Mouse (Mus musculus) embryo, embryonic 11 days (tissue): ENCODE measurements around the gene Lysmd2.
"Not testable (repeated sequence)": the region's sequence is repeated elsewhere in the genome, so short reads cannot be mapped to it uniquely, and the experiment has no call there.

Source experiments
- DNase-seq: peaks from one replicate; pipeline ENCODE4 v3.0.0-alpha.2; 2015

The Lysmd2 gene

DNA sequence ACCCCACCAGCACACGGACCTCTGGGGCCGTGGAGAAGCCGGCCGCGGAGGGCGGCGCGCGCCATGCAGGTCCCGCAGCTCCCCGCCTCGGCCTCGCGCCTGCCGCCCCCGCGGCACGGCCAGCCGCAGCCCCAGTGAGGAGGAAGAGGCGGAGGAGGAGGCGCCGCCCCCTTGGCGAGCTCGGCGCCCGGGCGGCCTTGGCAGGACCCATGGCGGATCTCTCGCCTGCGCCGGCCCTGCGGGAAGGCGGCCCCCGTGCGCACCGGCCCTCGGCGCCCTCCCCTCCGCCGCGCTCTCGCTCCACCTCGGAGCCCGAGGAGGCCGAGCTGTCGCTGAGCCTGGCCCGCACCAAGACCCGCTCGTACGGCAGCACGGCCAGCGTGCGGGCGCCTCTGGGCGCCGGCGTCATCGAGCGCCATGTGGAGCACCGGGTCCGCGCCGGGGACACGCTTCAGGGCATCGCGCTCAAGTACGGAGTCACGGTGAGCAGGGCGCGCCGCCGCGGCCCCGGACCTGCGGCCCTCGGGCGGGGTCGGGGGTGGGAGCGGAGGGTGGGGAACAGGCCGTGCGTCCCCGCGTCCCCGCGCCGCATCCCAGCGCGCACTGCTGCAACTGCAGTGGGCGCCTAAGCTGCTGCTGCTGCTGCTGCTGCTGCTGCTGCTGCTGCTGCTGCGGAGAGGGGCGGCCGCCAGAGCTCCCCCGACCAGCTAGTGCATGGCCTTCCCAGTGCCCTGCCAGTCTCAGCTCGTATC, at the start of gene Lysmd2:
Gene Lysmd2, plus strand, starts transcription at position 186 of the 752 bp plus-strand sequence.
- DNase-seq: peak; percentile 82

GRCm38 (mm10) chr9:75579321-75579720, 46.2 kb upstream of the Lysmd2 start:
- DNase-seq: no peak

DNA sequence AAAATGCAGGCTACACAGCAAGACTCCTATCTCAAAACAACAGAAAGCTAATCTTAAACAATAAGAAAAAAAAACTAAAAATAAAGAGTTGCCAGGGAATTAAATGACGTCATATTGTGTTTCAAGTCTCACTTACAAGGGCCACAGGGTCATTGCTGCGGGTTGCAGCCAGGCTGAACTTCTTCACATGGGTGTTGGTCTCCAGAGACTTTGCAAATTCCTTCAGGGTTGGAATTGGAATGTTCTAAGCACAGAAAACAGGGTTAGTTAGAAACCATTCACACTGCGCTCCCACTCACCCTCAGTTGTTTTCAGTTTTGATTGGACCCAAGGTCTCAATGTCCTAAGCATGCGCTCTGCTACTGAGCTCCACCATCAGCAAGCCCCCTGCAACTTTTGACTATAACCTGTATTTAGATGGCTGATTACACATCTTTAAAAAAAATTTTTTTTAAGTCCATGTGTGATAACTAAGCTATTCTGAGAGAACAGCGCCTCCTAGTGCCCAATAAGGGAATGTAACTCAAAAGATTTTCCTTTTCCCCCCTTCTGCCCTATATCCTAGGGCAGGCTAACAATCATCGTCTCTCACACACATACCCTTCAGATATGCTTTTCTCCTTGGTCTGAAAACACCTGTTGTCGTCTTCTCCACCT, 43.7 kb upstream of the Lysmd2 start:
- peak; percentile 50 for DNase-seq

DNA sequence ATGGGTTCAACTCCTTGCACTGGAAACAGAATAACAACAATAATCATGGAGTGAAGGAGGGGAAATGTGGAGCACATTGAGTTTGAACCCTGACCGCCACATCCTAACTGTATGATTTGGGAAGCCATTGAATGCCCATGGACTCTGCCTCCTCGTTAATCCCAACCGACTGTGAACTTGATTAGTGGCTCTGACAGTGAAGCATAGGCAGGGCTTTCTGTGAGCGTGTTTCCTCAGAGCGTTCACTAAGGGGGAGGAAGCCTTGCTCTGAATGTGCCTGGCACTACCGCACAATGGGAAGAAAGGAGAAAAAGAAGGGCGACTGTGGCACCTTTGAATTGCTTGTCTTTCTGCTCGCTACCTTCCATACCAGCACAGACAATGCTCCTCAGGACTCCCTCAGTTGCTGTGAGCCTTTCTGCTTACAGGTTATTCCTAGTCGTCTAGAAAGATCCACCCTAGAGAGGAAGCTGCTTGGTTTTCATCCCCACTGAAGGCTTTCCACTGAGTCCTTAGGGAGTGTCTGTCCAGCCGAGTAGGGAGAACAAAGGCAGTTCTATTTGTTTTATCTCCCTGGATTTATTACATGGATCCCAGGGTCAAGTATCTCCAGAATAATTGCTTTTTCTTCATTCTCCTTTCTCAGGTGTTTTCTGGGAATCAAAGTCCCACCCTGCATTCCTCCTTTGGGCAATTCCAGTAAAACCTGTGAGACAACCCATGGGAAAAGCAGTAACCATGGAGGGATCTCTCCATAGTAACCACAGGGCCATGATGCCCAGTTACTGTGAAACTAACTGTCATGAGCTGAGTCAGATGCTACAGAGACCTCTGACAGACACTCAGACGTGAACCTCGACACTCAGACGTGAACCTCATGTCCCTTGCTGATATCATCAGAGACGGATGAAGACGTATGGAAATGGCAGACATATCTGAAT, 35.4 kb upstream of the Lysmd2 start:
- DNase-seq: no peak

- DNase-seq: no peak
These were observed 32.1 kb upstream of the Lysmd2 start for GRCm38 (mm10) chr9:75593481-75593880.

DNA sequence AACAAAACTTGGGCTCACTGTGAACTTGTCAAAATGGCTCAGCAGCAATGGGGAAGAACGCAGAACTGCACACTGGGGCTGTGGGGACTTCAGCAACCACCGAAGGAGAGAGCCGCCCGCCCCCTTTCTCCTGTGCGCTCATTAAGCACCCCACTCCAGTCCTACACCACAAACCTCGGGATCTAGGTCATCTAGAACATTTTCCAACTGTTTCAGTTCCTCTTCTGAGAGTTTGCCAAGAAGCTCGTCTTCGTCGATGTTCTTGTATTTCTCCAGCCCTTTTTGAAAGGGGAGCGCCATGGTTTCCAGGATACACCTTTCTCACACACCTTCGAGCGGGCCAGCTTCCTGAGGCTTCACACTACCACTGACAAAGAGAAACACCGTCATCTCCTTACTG, 28.5 kb upstream of the Lysmd2 start:
- no peak for DNase-seq

GRCm38 (mm10) chr9:75597596-75597995, 27.9 kb upstream of the Lysmd2 start:
- DNase-seq: peak; percentile 5

DNA sequence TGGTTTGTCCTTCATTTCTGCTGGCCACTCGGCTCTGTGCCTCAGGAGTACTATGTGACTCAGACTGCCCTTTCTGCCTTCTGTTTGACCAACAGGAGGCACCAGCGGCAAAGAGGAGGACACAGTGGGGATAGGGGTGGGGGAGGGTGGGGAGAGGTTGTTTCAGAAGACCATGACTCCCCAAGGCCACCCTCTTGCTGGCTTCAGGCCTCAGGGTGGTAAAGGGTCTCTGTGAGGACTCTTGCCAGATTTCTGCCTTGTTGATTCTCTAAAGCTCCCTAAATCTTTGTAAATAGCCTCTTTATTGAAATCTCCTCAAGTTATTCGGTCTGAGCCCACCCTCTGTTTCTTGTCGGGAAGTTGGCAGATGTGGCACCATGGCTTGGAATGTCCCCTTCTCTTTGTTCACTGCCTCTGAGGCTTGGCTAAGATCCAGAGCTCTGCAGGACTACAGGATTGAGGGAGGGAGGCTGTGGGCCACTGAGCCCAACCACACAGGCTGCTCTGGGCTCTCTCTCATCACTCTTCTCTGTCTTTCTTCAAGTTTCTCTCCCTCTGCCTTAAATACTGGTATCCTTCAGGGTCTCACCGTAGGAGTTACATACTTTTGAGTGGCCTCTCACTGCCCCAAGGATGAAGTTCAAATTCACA, 26.2 kb upstream of the Lysmd2 start:
- DNase-seq: peak; percentile 24

GRCm38 (mm10) chr9:75600166-75600934, 25.2 kb upstream of the Lysmd2 start:
- DNase-seq: no peak

DNA sequence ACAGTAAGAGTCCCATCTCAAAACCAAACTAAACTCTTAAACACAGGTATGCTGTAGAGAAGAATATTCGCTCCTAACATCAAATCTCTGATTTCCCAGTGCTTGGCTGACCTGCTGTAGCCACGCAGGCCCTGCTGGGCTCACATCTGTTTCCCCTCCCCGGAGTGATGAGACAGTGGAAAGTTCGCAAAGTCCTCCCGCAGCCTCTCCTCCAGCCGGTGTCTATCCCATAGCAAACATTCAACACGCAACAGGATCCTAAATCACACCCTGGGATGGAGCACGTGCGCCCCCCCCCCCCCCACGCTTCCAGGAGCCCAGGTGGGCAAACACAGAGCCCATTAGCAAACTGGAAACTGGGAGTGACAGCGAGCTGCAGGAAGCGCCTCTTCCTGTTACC, 24.0 kb upstream of the Lysmd2 start:
- peak; percentile 21 for DNase-seq

- no peak for DNase-seq
These were observed 18.0 kb upstream of the Lysmd2 start for GRCm38 (mm10) chr9:75607496-75607895.

- DNase-seq: no peak
These were observed 16.0 kb upstream of the Lysmd2 start for GRCm38 (mm10) chr9:75609505-75609904.

DNA sequence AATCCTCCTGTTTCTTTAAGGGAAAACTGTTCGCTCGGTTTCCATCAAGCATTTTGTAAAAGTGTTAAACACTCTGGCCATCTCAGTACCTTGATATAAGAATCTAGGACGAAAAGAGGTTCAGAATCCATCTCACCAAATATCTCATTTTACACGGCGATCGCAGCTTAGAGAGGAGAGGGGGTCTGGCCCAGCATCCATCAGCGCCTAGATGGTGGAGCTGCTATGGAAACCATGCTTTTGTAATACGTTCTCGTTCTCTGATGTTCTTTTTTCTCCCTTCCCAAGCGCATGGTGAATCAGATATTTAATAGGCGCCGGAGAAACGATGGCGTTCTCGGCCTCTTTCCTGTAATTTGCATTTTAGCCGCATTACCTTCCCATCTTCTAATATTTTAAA, 15.6 kb upstream of the Lysmd2 start:
- peak; percentile 29 for DNase-seq

DNA sequence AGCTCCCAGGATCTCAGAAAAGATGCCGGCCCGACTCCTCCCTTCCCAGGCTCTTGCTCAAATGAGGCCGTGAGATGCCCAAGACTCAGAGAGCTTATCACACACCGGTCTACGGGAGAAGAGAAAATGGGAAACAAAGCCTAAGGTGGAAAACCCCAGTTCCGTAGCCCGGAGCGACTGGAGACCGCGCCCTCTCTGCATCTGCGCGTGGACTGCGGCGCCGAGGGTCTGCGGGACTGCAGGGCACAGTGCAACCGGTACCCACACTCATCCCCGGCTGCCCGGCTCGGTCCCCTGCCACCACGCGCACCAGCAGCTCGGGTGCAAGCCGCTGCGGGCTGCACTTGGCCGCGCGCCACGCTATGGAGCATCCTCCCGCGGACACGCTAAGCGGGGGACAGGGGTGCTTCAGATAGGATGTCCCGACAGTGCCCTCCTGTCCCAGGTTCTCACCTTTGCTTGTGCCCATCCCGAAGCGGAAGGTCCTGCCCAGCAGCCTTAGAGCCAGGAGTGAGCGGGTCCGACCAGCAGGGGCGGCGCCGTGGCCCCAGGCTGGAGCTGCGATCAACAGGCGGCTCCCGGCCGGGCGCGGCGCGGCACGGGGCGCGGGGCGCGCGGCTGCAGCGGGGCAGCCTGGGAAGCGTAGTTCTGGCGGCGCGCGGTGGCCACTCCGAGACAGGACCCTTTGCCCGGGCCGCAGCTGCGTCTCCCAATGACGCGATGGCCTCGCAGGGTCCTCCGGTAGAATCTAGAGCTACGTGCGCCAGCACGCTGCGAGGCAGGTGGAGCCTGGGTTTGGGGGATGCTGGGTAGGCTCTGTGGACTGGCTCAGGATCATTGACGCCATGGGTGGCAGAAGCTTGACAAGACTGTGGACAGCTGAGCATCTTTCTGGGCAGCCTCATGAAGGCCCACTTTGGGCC, 14.7 kb upstream of the Lysmd2 start, which contains the start of gene Tmod2:
Gene Tmod2, minus strand, starts transcription at position 755 of the 923 bp plus-strand sequence.
- peak; percentile 88 for DNase-seq

- DNase-seq: no peak
These were observed 9.0 kb upstream of the Lysmd2 start for GRCm38 (mm10) chr9:75616560-75616959.

DNA sequence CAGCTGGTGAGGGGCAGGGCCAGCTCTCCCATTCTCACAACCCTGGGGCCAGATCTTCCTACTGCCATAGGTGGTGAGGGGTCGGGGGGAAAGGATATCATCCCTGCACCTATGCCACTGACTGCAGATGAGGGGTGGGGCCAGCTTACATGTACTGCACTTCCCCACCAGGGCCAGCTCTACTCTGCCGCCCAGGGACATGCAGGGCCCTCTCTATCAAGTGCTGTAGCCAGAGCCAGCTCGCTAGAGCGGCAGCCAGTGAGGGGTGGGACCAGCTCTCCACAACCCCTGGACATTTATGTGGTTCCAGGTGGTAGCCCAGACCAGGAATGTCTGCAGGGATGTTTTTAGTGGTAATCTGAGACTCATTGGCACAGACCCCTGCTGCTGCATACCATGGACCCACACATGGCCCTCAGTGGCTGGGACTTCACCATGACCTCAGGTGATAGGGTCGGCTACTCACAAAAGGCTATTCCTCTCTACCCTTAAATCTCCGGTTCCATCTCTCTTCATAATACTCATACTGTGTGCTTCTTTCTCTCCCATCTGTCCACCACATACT, 6.6 kb upstream of the Lysmd2 start:
- no peak for DNase-seq

DNA sequence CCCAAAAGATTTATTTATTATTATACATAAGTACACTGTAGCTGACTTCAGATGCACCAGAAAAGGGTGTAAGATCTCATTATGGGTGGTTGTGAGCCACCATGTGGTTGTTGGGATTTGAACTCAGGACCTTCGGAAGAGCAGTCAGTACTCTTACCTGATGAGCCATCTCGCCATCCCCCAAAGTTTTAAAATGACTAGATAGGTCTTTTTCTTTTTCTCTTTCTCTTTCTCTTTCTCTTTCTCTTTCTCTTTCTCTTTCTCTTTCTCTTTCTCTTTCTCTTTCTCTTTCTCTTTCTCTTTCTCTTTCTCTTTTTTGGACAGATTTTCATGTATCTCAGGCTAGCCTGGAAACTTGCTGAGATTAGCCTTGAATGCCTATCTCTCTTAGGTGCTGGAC, 5.8 kb upstream of the Lysmd2 start:
- DNase-seq: not testable (repeated sequence)

GRCm38 (mm10) chr9:75621428-75621827, 4.1 kb upstream of the Lysmd2 start:
- DNase-seq: no peak

DNA sequence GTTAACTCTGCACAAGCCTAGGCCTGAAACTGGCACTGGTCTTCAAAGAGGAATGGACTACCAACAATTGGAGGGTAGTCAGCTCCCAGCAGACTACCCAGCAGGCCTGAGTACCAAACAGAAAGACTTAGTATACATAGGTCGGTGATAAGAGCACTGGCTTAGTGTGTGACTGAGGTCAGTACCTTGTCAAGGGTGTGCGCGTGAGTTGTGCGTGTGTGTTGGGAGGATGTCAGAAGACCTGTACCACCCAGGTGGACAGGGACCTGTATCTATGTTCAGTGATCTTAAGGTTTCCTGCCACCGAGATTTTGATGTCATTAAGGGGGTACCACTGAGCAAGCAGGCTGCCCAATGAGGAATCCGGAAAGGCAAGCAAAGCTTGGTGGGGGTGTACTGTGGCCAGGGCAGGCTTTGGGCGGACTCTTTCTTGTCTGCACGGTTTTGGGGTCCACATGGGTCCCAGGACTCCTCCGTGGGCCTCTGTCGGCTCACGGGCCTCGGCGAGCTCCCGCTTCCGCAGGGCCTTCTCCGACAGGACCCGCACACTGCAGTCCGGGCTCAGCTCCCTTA, 472 bp upstream of the Lysmd2 start:
- DNase-seq: no peak

DNA sequence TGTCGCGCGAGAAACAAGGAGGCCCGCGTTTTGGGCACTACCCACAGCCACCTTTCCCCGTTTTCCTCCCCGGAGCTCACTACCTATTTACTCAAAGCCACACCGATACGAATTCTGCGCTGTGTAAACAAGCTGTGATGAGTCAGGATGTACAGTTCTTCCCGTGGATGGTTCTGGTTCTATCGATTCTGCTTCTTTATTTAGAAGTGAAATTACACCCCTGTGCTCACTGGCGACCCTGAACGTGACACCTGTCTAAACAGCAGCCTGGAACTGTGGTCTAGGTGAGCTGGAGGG, 715 bp downstream of the Lysmd2 start:
- DNase-seq: no peak
